In the genomic region with DNA sequence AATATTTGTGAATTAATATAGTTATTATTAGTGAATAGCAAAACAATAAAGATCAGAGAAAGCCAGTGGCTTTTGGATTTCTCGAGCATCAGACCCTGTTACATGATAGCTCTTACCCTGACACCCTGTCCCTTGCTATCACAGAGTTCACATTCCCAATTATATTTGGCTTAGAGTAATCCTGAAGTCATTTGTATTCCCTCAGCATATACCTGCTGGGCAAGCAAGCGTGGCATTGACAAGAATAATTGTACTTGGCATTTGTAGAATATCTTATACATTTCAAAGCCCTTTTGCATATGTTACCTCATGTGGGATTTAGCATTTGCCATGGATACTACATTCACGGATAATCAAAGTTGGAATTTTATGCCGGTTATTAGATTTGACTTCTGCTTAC, we compare ENCODE assay signal across 18 mouse cellular contexts.
DNase-seq lines count a peak whose midpoint lies in the region; ATAC-seq and TF ChIP-seq lines count a peak whose summit lies in the region.
"Had no signal": no experiment of that assay in that cellular context is flagged by ENCODE, and none has a peak within 500 bp of the region (broad histone marks: within the 10 kb centered on the region; RNA-seq: fewer than 3 reads in every experiment).

No protein-coding gene starts in this region.

- peak; percentile 64 for DNase-seq in midbrain, embryonic 14.5 days
- DNase-seq in midbrain, embryonic 11.5 days (ENCODE audit: low spot score, missing footprints): no peak
- DNase-seq in brain, embryonic 14.5 days (ENCODE audit: low read depth): peak; percentile 55
- DNase-seq: adrenal gland, adult 2 months; adrenal gland, postnatal 10 days; adrenal gland, postnatal 25 days; cerebellum, adult 11-12 months; cerebellum, adult 2 months; cerebellum, adult 9-10 months; cerebellum, postnatal 10 days; cerebellum, postnatal 25 days; forebrain, postnatal 0 days had no signal

- 0 out of 2 replicates have a peak overlapping the region, but pooled peaks have one; percentile 13 for H3K27ac ChIP-seq in midbrain, embryonic 14.5 days (replicated peaks; ENCODE audit: low read depth, low read length)
- no peak overlapping the region for H3K27ac ChIP-seq in midbrain, embryonic 11.5 days (ENCODE audit: low read depth, low read length)
- H3K27ac ChIP-seq in midbrain, embryonic 16.5 days (ENCODE audit: low read length): no peak overlapping the region
- no peak overlapping the region for H3K27ac ChIP-seq in intestine, postnatal 0 days (ENCODE audit: low read depth, low read length)
- H3K27ac ChIP-seq: embryonic facial prominence, embryonic 10.5 days; embryonic facial prominence, embryonic 12.5 days; forebrain, embryonic 13.5 days; forebrain, embryonic 15.5 days had no signal

- H3K9ac ChIP-seq in midbrain, embryonic 14.5 days (replicated peaks; ENCODE audit: low read length): no peak overlapping the region
- no peak overlapping the region for H3K9ac ChIP-seq in midbrain, embryonic 11.5 days (ENCODE audit: low read length)
- H3K9ac ChIP-seq in midbrain, embryonic 16.5 days (ENCODE audit: low read depth, low read length): no peak overlapping the region
- no peak overlapping the region for H3K9ac ChIP-seq in intestine, postnatal 0 days (ENCODE audit: low read depth, low read length)
- H3K9ac ChIP-seq: embryonic facial prominence, embryonic 12.5 days; forebrain, embryonic 13.5 days; forebrain, embryonic 15.5 days; forebrain, postnatal 0 days had no signal

- no peak overlapping the region for H3K4me3 ChIP-seq in midbrain, embryonic 14.5 days (replicated peaks; ENCODE audit: low read depth, low read length)
- H3K4me3 ChIP-seq in midbrain, embryonic 11.5 days (ENCODE audit: low read depth, low read length): no peak overlapping the region
- H3K4me3 ChIP-seq in midbrain, embryonic 16.5 days (ENCODE audit: low read depth, low read length): no peak overlapping the region
- H3K4me3 ChIP-seq in intestine, postnatal 0 days (ENCODE audit: low read depth, low read length): no peak overlapping the region
- H3K4me3 ChIP-seq: embryonic facial prominence, embryonic 10.5 days; embryonic facial prominence, embryonic 12.5 days; forebrain, embryonic 13.5 days; forebrain, embryonic 15.5 days had no signal

- H3K4me2 ChIP-seq in midbrain, embryonic 14.5 days (ENCODE audit: low read length): no peak overlapping the region
- no peak overlapping the region for H3K4me2 ChIP-seq in midbrain, embryonic 11.5 days
- no peak overlapping the region for H3K4me2 ChIP-seq in midbrain, embryonic 16.5 days (ENCODE audit: low read length)
- no peak overlapping the region for H3K4me2 ChIP-seq in intestine, postnatal 0 days (replicated peaks; ENCODE audit: low read depth)
- H3K4me2 ChIP-seq: embryonic facial prominence, embryonic 12.5 days; forebrain, embryonic 13.5 days; forebrain, embryonic 15.5 days had no signal

- H3K36me3 ChIP-seq in midbrain, embryonic 14.5 days (ENCODE audit: control insufficient read depth, insufficient read depth, low read length): no peaks in the 10 kb centered on the region
- H3K36me3 ChIP-seq in midbrain, embryonic 11.5 days (ENCODE audit: control insufficient read depth, insufficient read depth, low read length): no peaks in the 10 kb centered on the region
- H3K36me3 ChIP-seq in midbrain, embryonic 16.5 days (ENCODE audit: control insufficient read depth, insufficient read depth, low read length): no peaks in the 10 kb centered on the region
- H3K36me3 ChIP-seq in intestine, postnatal 0 days (ENCODE audit: control insufficient read depth, insufficient read depth): no peaks in the 10 kb centered on the region
- H3K36me3 ChIP-seq: embryonic facial prominence, embryonic 10.5 days; embryonic facial prominence, embryonic 12.5 days; forebrain, embryonic 15.5 days had no signal

- no peak for TF ChIP-seq POLR2A in brain, embryonic 14.5 days (IDR thresholded peaks at IDR 0.05; ENCODE audit: borderline replicate concordance, extremely low read depth, insufficient read depth, insufficient read length, poor library complexity, severe bottlenecking)

- 24% methylated on average over 4 of the region's 4 CpGs for WGBS in midbrain, embryonic 14.5 days
- 68% methylated on average over 4 of the region's 4 CpGs for WGBS in midbrain, embryonic 11.5 days
- WGBS in midbrain, embryonic 16.5 days: 33% methylated on average over 4 of the region's 4 CpGs
- 81% methylated on average over 4 of the region's 4 CpGs for WGBS in intestine, postnatal 0 days

- ATAC-seq in midbrain, embryonic 14.5 days (ENCODE audit: low FRiP score, low TSS enrichment): no peak; the same call in 1 of the 2 replicates
- no peak for ATAC-seq in midbrain, embryonic 11.5 days (ENCODE audit: low FRiP score)
- peak; percentile 76; the same call in 1 of the 2 replicates for ATAC-seq in midbrain, embryonic 16.5 days
- ATAC-seq in intestine, postnatal 0 days: no peak
- ATAC-seq: forebrain, embryonic 13.5 days; forebrain, embryonic 15.5 days; forebrain, postnatal 0 days had no signal

- H3K4me1 ChIP-seq in midbrain, embryonic 14.5 days (ENCODE audit: control insufficient read depth, insufficient read depth, low read length): peaks cover 9% of the 10 kb centered on the region
- no peaks in the 10 kb centered on the region for H3K4me1 ChIP-seq in midbrain, embryonic 11.5 days (ENCODE audit: control insufficient read depth, insufficient read depth, low read length)
- no peaks in the 10 kb centered on the region; the same call in 1 of the 2 replicates for H3K4me1 ChIP-seq in midbrain, embryonic 16.5 days (ENCODE audit: control insufficient read depth, insufficient read depth, low read length)
- H3K4me1 ChIP-seq in intestine, postnatal 0 days (replicated peaks; ENCODE audit: control insufficient read depth, insufficient read depth, low read length): no peaks in the 10 kb centered on the region
- H3K4me1 ChIP-seq: embryonic facial prominence, embryonic 10.5 days; embryonic facial prominence, embryonic 12.5 days; forebrain, embryonic 15.5 days had no signal

- no peaks in the 10 kb centered on the region for H3K27me3 ChIP-seq in midbrain, embryonic 14.5 days (ENCODE audit: control insufficient read depth, insufficient read depth, low read length)
- no peaks in the 10 kb centered on the region for H3K27me3 ChIP-seq in midbrain, embryonic 11.5 days (ENCODE audit: control insufficient read depth, insufficient read depth, low read length)
- no peaks in the 10 kb centered on the region for H3K27me3 ChIP-seq in midbrain, embryonic 16.5 days (ENCODE audit: control insufficient read depth, insufficient read depth, low read depth, low read length)
- no peaks in the 10 kb centered on the region for H3K27me3 ChIP-seq in intestine, postnatal 0 days (replicated peaks; ENCODE audit: control insufficient read depth, insufficient read depth, low read length)
- H3K27me3 ChIP-seq: embryonic facial prominence, embryonic 12.5 days; forebrain, embryonic 13.5 days; forebrain, embryonic 15.5 days had no signal

- no peak for TF ChIP-seq CTCF in brain, embryonic 14.5 days (IDR thresholded peaks at IDR 0.05; ENCODE audit: borderline replicate concordance, extremely low read depth, insufficient read depth, insufficient read length)
- TF ChIP-seq CTCF in intestine, postnatal 0 days (IDR thresholded peaks at IDR 0.05; ENCODE audit: low read depth): no peak

- H3K9me3 ChIP-seq in midbrain, embryonic 14.5 days (ENCODE audit: control insufficient read depth, low read length): no peaks in the 10 kb centered on the region
- H3K9me3 ChIP-seq in midbrain, embryonic 11.5 days (ENCODE audit: control insufficient read depth, low read length): no peaks in the 10 kb centered on the region
- H3K9me3 ChIP-seq in midbrain, embryonic 16.5 days (replicated peaks; ENCODE audit: control insufficient read depth, low read length, poor library complexity, severe bottlenecking): no peaks in the 10 kb centered on the region
- H3K9me3 ChIP-seq in intestine, postnatal 0 days (ENCODE audit: control insufficient read depth): no peaks in the 10 kb centered on the region
- H3K9me3 ChIP-seq: embryonic facial prominence, embryonic 10.5 days; embryonic facial prominence, embryonic 12.5 days; forebrain, embryonic 13.5 days; forebrain, embryonic 15.5 days had no signal
